Mouse (Mus musculus) monocyte, adult 5-6 weeks (primary cell): ENCODE measurements around the gene Mrgpra6. TPM values are rescaled to one million over a fixed set of nuclear protein-coding genes. Genes with fewer than 3 reads are reported as not detected.

Experiments
- ATAC-seq: fragments of 153-309, 156-312 bp; replicated peaks from 2 replicates; pipeline ENCODE4 v1.8.0; 2017; ENCODE audit warnings: mild to moderate bottlenecking; ENCODE audit not compliant: low TSS enrichment, insufficient number of reproducible peaks, severe bottlenecking, poor library complexity, low FRiP score
- total RNA-seq: library from RNA; stranded (forward); fragments of 200-1000, 200-491, 200-594 nt; gene quantifications from 3 replicates; pipeline ENCODE4 v1.2.3, GENCODE M21; 2017

The Mrgpra6 gene
- total RNA-seq: not detected in 3 replicates

- ATAC-seq: no peak
Observed at GRCm38 (mm10) chr7:47204830-47205229, at the start of gene Mrgpra6. Gene Mrgpra6 (minus strand): TSS chr7:47204920.

GRCm38 (mm10) chr7:47252770-47253169 lies 48.0 kb upstream of the Mrgpra6 start, which contains the start of gene Mrgpra9:
Gene Mrgpra9 (minus strand): TSS chr7:47252848.
- no peak for ATAC-seq

- ATAC-seq: no peak
Observed at GRCm38 (mm10) chr7:47244658-47245057, 39.9 kb upstream of the Mrgpra6 start.

GRCm38 (mm10) chr7:47195271-47195670 lies 9.4 kb downstream of the Mrgpra6 start:
- ATAC-seq: no peak

- no peak for ATAC-seq
Observed at GRCm38 (mm10) chr7:47170814-47171213, 33.9 kb downstream of the Mrgpra6 start.

DNA sequence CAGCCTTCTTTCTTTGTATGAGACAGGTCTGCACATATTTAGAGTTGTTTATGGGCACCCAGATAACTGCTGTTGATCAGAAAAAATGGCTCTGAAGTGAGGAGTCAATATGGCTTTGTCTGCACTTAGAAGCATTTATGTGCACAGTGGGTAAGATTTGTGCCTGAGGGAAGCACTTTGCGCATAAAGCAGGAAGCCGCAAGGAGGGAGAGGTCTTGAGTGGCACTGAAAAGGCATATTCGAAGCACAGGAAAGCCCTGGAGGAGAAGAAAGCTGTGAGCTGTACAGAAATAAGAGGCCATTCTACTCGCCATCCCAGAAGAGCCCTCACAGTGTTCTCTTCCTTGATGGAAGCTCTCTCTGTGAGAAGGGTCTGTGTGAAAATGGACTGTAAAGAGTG lies 39.7 kb downstream of the Mrgpra6 start:
- no peak for ATAC-seq

DNA sequence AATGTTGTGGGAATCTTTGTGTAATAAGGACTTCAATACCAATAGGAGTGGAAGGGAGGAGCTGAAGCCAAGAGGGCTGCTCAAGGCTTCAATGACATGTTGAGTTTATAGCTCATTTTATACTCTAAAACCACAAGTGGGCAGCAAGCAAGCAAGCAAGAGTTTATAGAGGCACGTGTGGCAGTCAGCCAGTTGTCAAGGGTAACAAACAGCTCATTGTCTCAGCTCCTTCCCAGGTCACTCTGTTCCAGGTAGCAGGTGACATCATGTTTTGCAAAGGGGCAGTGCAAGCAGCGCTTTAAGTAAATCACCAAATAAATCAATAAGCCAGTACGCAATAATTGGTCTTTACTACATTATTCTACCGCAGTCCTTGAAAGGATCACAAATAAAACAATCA lies 41.5 kb downstream of the Mrgpra6 start:
- ATAC-seq: no peak

GRCm38 (mm10) chr7:47158451-47158850 lies 46.3 kb downstream of the Mrgpra6 start:
- no peak for ATAC-seq

DNA sequence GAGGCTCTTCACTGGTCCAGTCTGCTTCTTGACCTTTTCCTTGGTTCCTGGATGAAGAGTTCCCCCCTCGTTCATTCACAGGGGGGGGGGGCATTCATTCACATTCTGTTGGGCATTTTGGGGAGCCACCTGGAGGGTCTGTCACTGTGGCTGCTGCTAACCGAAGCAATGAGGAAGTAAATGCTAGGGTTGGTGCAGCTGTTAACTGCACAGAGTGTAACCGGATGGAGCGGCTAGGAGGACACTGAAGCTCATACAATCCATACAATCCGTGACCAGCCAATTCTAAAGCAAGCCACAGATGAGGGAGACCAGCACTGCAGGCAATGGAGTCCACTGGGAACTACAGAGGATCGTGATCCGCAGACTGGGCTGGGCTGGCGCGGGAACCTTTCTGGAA lies 47.0 kb downstream of the Mrgpra6 start:
- ATAC-seq: peak; percentile 54; the same call in 1 of the 2 replicates

DNA sequence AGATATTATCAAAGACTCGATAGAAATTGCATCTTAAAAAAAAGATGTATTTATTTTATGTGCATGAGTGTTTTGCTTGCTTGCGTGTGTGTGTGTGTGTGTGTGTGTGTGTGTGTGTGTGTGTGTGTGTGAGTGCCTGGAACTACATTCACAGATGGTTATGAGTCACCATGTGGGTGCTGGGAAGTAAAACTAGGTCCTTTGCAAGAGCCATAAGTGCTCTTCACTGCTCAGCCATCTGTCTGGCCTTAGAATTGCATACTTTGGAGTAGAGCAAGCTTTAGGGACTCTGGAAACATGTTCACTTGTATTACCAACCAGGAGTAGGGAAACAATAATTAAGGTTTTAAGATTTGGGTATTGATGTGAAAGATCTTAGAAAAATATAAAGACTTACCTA lies 48.9 kb downstream of the Mrgpra6 start:
- no peak for ATAC-seq

DNA sequence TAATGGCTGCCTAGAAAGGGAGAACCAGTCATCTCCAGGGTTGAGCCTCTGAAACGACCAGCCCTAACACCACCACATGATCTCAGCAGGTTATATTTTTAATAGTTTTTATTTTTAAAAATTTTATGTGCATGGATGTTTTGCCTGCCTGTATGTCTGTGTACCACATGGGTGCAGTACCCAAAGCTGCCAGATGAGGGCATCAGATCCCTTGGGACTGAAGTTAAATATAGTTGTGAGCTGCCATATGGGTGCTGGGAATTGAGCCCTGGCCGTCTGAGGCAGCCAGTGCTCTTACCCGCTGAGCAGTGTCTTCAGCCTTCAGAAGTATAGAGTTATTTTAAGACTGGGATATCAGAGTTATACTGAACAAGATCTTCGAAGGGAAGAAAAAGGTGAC lies 49.3 kb downstream of the Mrgpra6 start:
- no peak for ATAC-seq

DNA sequence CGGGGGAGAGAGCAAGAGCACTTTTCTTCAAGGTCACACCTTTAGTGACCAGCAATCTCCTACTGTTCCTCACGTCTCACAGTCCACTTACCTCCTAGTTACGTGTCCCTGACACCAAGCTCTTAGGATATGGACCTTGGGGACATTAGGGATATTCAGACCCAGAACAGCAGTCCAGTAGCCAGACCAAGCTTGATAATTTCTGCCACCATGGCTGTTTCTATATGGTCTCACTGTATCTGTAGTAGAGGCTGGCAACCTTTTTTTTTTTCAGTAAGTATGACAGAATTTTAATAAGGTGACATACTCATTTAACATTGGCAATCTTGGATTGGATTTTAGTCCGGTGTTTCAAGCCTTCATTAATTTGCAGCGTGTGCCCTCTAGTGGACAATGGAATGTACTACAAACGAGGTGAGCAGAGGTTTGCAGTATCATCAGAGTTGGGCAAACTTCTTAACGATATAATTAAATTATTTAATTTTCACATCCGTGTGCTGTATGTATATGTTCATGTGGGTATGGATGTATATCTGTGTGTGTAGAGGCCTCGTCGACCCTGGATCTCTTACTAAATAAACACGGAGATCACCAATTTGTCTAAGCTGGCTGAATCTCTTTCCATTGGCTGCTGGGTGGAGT lies 54.2 kb downstream of the Mrgpra6 start:
- ATAC-seq: no peak

DNA sequence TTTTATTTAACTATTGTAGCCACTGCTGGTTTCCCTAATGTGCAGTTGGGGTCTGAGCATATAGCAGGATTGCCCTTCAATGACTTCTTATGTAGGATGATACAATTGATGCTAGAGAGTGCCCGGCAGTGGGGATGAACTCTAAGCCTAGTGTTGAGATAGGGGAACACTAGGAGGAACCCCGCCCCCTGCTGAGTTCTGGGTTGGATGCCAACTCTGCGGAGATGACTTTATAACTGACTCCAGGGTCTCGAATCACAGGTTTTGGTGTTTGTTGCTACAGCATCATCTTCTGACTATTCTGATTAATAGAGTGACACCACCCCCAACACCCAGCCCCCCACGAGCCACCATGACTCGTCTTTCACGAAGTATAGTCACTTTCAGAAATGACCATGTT lies 56.4 kb downstream of the Mrgpra6 start:
- no peak for ATAC-seq

- peak; percentile 49 for ATAC-seq
Observed at GRCm38 (mm10) chr7:47146034-47146812, 58.5 kb downstream of the Mrgpra6 start.

DNA sequence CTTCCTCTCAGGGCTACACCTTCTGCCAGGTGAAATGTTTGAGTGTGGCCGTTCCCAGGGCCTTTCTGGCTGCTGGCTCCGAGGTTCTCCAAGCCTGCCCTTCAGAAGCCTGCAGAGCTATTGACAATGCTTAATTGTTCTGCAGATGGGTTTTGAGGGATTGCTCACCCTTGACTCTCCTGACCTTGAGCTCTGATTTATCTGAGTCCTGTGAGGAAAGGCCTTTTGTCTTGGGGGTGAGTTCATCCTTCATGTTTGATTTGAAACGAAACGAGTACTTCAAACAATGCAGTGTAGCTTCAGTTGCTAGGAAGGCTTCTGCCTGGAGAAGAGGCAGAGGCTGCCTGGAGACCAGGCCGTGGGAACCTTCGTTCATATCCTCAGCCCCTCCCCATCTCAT lies 60.4 kb downstream of the Mrgpra6 start:
- ATAC-seq: no peak

DNA sequence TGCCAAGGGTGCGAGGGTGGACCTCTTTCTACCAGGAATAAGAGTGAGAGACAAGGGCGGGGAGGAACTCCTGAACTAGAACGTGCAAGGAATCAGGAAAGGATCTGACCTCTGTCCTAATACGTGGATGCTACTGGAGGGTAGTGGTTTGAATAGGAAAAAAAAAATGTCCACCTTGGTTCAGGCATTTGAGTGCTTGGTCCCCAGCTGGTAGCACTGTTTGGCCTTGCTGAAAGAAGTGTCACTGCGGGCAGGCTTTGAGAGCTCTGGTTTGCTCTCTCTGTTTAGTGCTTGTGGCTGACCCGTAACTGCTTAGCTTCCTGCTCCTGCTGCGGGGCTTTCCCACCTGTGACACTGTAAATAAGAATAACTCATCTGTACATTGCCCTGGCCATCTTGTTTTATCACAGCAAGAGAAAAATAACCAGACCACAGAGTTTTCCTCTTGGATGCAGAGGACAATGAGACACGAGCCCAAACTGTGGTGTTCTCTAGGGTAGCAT lies 64.8 kb downstream of the Mrgpra6 start:
- no peak for ATAC-seq
